Mouse (Mus musculus) 3T3-L1 (cell line): ENCODE measurements around the gene Fstl1.

Experiments used
- DNase-seq: peaks from one replicate; pipeline ENCODE4 v3.0.0-alpha.2; 2015; ENCODE audit warnings: low read depth, low spot score

Fstl1 gene

GRCm38 (mm10) chr16:37817986-37818385 is 41.3 kb downstream of the Fstl1 start:
- no peak for DNase-seq

- DNase-seq, result no peak
These were observed 47.3 kb downstream of the Fstl1 start for GRCm38 (mm10) chr16:37823949-37824348.

- no peak for DNase-seq
These were observed 48.3 kb downstream of the Fstl1 start for GRCm38 (mm10) chr16:37824778-37825505.

GRCm38 (mm10) chr16:37826286-37826685 is 49.6 kb downstream of the Fstl1 start:
- no peak for DNase-seq

- DNase-seq, result no peak
These were observed 54.4 kb downstream of the Fstl1 start for GRCm38 (mm10) chr16:37831041-37831440.

- DNase-seq, result no peak
These were observed 60.9 kb downstream of the Fstl1 start for GRCm38 (mm10) chr16:37837571-37837970.

GRCm38 (mm10) chr16:37842439-37842838 is 65.8 kb downstream of the Fstl1 start:
- DNase-seq, result no peak

- no peak for DNase-seq
These were observed 67.1 kb downstream of the Fstl1 start for GRCm38 (mm10) chr16:37843740-37844139.

- DNase-seq, result no peak
These were observed 68.7 kb downstream of the Fstl1 start for GRCm38 (mm10) chr16:37845202-37845925.

GRCm38 (mm10) chr16:37847081-37847480 is 70.4 kb downstream of the Fstl1 start:
- no peak for DNase-seq

GRCm38 (mm10) chr16:37851366-37851765 is 74.7 kb downstream of the Fstl1 start:
- DNase-seq, result no peak

GRCm38 (mm10) chr16:37853279-37853678 is 76.6 kb downstream of the Fstl1 start:
- peak; percentile 73 for DNase-seq

GRCm38 (mm10) chr16:37854054-37854453 is 77.4 kb downstream of the Fstl1 start:
- no peak for DNase-seq

- DNase-seq, result no peak
These were observed 77.9 kb downstream of the Fstl1 start for GRCm38 (mm10) chr16:37854593-37854992.

- no peak for DNase-seq
These were observed 78.9 kb downstream of the Fstl1 start for GRCm38 (mm10) chr16:37855583-37855982.

GRCm38 (mm10) chr16:37856327-37856726 is 79.7 kb downstream of the Fstl1 start:
- DNase-seq, result no peak

- DNase-seq, result no peak
These were observed 80.8 kb downstream of the Fstl1 start for GRCm38 (mm10) chr16:37857495-37857894.

- DNase-seq, result no peak
These were observed 83.5 kb downstream of the Fstl1 start for GRCm38 (mm10) chr16:37860213-37860612.

GRCm38 (mm10) chr16:37861029-37861428 is 84.4 kb downstream of the Fstl1 start, which contains the start of gene Gm36028:
Gm36028 (minus strand) TSS chr16:37861146.
- DNase-seq, result no peak

GRCm38 (mm10) chr16:37863876-37864275 is 87.2 kb downstream of the Fstl1 start:
- DNase-seq, result no peak

GRCm38 (mm10) chr16:37865841-37866240 is 89.2 kb downstream of the Fstl1 start:
- DNase-seq, result no peak

- DNase-seq, result peak; percentile 63
These were observed 91.3 kb downstream of the Fstl1 start, which contains the start of gene Lrrc58 for GRCm38 (mm10) chr16:37867791-37868505. Lrrc58 (plus strand) TSS chr16:37868389.
